Mouse (Mus musculus): Measurements from ENCODE around the gene Gpatch2l.

The Gpatch2l gene

DNA sequence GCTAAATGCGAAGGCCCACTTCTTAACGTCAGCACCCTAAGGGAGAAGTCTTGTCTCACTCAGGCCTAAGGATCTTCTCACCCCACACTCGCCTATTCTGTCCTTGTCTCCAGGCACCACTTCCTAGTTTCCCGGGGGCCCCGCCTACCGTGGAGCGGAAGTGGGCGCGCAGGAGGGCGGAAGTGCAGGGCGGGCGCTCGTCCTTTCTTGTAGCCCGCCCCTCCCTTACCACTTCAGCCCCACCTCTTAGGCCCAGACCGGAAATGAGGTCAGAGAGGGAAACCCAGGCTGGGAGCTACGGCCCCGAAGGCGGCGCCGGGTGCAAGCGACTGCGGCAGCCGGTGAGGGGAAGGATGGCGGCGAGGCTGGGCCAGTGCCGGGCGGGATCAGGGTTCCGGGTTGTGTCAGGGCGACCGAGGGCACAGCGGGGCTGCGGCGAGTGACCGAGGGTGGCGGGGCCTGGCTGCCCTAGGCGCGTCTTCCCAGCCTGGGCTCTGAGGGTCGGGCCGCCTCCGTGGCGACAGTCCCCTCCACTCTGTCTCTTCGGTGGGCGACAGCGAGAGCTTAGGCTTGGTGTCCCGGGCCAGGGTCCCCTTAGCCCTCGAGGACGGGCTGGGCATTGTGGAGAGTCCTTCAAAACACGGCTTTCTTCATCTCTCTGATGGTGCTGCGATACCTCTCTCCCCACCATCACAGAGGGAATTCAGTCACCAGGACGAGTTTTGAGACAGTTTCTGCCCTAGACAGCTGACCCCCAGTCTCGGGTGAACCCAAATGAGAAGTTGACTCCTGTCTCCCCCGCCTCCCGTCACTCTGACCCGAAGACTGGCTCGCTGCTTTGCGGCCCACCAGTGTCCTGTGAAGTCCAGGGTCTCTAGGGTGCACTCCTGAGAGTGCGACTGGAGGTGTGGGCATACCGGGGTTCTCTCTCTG lies at the start of gene Gpatch2l:
Gene Gpatch2l (plus strand): TSS at position 255 of the 933 bp plus-strand sequence.
- peak; percentile 97 for DNase-seq

DNA sequence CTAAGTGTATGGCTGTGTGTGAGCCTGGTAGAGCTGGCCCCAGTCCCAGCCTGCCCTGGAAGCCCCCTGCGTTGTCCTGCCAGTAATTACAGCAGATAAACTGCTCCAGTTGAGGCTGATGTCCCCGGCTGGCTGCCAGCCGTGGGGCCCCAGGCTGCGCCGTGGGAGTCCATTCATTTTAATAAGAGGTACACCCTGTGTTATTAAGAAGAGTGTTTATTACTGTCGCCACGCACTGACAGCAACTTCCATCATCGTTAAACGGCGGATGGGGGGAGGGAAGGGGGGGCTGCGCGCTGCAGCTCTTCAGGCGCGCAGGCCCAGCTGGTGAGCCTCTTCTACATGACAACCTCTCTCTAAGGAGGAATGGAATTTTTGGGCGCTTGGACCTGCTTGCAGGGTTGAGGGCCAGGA lies 49.6 kb upstream of the Gpatch2l start:
- DNase-seq: no peak

DNA sequence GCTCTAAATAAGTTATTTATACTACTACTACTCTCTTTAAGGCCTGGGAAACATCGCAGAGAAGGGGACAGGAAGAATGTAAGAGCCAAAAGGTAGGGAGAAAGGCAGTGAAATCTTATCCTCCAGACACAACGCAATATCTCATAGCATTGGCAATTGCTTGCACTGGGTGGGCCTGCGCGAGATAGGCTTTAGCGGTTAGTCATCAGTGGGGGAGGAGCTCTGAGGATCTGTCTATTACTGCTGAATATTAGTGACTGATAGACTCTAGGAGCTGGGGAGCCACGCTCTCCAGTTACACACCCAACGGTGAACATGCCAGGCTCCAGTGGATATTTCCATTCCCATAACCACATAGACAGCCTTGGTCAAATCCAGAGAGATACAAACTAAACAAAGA lies 44.7 kb upstream of the Gpatch2l start:
- no peak for DNase-seq

DNA sequence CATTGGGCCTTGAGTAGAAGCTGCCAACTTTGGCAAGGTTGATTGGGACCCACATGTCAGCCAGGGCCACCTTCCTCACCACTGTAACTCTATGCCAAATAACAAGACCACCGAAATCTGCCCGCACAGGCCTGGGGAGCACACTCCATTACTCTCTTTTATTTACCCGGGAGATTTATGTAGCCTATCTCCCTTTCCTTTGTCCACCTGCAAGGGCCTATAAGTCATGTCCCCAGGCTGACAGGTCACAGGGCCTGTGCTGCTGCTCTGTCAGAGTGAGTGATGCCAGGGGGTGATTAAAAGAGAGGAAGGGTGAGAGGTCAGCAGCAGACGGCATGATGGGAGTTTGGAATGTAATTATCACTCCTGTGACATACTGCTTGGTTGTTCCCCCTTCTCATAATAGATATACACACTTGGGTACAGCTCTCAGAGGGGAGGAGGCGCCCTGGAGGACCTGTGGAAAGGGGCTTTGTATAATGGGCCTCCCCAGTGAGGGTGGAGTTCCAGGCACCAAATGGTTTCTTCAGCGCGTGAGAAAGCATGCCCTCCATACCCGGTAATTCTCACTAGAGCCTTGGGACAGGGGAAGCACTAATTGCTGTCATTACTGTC lies 38.1 kb upstream of the Gpatch2l start:
- no peak for DNase-seq

DNA sequence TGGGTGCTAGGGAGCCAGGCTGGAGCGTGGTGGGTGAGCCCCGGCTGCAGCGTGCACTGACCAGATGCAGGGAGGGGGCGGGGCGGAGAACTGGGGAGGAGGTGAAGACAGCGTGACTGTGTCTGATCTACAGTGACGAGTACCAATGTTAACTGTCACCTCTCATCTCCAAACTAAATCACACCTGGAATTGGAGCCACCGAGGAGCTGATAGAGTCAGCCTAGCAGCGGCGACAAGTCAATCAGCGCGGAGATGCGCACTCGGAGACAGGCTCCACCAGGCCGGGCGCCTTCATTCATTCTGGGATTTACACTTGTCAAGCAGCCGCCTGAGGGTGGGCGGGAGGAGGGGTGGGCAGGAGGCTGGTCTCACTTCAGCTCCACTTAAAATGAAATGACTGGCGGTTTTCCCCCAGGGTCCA lies 30.5 kb upstream of the Gpatch2l start:
- no peak for DNase-seq

DNA sequence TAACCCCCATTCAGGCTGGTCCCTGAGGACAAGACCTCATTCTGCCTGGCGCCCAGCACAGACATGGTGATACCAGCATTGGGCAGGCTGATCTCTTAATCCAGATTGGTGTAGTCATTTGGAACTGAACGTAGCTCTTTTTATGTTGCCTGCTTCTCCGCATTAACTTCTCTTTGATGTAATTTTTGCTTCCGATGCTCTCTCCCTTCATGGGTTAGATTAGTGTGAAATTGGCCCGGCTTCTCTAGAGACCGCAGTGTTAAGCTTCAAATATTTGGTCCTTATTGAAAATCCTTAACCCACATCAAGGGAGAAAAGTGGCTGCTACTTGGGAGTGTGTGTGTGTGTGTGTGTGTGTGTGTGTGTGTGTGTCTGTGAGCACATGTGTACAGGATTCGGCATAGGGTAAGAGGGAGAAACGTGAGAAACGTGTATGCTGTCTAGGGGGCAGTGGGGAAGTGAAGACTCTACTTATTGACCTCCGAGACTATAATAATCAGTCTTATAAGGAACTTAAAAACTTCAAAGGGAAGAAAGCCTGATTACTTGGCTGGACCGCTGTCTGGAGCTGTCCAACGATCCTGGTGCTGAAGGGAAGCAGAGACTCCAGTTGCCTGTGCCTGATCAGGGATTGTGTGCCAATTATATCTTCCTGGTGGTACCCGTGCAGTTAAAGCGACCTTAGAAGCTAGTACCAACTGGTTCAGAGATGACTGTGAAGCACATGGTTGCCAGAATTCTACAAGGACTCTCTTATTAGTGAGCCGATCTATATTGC lies 28.8 kb upstream of the Gpatch2l start:
- peak; percentile 57 for DNase-seq

DNA sequence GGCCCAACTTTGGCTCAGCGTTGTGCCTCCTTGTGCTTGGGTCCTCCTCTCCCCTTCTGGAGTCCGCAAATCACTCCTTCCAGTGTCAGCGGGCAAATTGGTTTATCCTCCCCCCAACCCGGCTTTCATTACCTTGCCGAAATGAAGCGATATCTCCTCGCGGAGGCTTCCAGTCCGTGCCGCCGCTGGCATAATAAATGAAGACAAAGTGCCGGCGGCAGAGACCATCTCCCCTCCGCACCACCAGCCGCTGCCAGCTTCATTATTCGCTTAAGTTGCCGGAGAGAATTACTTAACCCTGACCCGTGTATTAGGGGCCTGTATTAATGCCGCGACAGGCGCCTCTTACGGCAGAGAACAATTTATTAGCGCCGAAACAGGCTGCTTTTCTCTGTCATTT lies 27.5 kb upstream of the Gpatch2l start:
- DNase-seq: no peak

DNA sequence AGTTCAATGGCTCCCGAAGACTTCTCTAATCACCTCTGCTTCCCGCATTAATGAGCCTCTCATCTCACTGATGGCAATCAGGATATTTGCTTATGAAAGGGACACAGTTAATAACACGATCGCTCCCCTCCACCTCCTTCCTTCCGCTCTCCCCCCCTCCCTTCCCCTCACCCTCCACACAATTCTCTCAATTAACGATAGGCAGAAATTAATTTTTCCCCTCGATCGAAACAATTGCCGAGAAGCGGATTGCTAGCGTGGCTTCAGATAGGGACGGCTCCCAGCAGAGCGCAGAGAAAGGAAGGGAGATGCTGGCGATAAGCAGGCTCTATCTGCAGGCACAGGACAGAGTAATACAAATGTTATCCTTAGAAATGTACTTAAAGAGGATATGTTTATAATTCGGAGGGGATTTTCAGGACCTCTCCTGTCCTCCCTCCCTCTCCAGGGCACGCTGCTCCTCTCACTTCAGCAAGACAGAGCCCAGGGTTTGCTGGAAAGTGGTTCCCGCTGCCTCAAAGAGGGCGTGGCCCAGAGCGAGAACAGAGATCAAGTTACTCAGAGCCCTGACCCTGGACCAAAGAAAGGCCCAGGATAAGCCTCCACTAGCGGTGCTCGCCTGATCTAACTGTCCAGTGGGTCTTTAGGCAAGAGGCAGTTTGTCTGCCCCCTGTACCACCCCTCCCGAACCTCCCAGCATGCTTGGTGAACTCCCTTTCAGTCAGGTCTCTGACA lies 24.8 kb upstream of the Gpatch2l start:
- DNase-seq: no peak

DNA sequence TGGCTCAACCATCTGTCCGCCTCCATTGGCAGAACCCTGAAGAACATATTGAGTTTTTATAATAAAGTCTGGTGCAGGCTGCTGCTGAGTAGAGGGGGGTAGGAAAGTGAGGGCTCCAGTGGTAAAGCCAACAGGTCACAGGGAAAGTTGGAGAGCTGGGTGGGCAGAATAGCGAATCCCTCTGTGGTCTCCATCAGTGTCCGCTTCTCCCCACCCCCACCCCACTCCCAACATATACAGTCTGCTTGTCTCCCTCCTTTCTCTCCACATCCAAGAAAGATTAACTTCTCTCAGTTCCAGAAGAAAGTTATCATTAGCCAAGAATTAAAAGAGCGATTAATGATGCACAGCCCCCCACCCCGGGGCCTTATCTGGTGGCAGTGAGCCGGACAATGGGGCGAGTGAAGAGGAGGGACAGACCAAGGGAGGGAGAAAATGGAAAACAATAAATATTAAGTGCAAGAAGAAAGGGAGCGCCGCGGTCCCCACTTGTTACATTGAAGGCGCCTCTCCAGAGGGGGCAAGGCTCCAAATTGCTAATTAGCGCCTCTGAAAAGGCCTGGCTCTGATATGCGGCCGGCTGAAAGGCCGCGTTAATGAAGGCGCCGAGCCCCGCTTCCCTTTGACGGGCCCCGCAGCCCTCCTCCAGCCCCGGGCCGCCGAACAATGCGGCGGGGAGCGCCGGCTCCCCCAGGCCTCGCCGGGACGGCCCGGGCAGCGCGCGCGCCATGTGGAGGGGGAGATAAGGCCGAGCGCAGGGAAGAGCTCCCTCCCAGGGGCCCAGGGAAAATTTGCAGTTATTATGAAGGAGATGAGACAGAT lies 21.2 kb upstream of the Gpatch2l start:
- no peak for DNase-seq

DNA sequence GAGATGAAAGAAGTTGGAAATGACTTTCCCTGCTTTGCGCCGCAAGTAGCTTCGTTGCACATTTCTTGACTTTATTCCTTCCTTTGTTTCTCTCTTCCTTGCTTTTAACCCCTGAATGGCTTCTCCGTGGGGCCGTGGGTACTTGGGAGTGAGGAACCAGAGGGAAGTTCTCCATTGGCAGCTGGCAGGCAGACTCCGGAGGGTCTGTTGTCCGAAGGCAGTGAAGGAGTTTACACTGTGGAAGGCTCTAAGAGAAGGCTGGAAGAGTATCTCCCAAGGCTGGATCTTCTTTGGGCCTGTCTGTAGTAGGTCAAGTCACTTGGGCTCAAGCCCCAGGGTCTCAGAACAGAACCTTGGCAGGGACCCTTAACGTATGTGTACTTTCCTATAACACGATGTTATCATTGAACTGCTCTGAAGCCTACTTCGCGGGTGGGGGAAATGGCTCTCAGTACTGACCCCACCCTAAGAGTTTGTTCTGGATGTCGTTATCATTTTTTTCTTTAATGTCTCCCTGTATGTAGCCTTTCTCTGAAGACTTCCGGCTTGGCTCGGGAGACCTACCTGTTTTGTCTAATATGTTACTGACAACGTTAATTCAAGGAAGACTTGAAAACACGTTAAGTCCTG lies 20.5 kb upstream of the Gpatch2l start:
- DNase-seq: no peak

DNA sequence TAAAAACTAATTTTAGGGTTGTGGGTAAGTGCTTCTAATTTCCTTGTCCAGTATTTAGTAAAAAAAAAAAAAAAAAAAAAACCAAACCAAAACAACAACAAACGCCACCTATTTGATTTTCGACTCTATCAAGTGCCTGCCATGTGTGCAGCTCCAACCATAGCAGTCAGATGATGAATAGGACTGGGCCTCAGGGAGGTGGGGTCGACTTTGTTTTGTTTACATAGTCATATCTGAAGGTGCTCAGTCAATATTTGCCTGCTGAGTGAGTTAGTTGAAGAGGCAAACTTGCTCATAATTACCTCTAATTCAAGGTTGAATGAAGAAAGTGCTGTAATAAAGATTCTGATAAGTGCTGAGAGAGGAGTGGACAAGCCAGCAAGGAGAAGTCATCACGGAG lies 7.4 kb upstream of the Gpatch2l start:
- DNase-seq: no peak

DNA sequence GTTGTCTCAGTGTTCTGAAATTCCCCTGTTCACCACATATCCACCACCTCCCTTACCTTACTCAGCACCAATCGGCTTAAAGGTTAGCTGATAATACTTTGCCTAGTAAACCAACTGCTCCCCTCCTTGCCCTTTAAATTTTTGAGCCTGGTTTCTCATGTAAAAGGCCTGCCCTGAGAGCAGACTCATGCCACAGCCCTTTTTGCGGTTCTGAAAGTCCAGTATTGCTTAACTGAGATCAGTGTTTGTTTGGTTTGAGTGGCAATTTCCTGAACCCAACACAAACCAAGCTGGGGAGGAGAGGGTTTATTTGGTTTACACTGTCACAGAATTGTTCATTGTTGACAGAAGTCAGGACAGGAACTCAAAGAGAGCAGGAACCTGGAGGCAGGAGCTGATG lies 2.9 kb upstream of the Gpatch2l start:
- no peak for DNase-seq

DNA sequence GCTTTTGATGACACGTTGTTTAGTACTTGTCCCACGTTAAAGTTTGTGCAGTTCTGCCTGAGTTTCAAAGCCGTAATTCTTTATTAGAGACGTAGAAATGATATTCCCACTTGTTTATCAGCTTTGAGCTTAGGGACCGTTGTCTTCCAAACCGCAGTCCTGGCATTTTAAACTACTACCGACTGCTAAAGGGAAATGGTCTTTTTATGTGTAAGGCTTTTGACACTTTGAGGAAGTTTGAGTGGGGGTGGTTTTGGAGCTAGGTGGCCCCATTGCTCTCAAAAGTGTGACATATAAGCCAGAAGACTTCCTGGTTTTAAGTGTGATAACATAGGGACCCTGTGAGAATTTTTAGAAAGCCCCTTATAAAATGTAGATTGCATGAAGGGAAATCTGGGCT lies 905 bp downstream of the Gpatch2l start:
- DNase-seq: peak; percentile 27

DNA sequence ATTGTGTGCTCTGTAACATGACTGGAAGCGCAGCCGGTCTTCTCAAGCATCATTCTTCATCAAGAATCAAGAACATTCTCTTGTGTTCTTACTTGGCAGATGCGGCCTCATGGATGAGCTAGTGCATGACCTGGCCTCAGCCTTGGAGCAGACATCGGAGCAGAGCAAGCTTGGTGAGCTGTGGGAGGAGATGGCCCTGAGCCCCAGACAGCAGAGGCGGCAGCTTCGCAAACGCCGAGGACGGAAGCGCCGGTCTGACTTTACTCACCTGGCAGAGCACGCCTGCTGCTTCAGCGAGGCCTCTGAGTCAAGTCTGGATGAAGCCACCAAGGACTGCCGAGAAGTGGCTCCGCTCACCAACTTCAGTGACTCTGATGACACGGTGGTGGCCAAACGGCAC lies 2.3 kb downstream of the Gpatch2l start:
- no peak for DNase-seq

DNA sequence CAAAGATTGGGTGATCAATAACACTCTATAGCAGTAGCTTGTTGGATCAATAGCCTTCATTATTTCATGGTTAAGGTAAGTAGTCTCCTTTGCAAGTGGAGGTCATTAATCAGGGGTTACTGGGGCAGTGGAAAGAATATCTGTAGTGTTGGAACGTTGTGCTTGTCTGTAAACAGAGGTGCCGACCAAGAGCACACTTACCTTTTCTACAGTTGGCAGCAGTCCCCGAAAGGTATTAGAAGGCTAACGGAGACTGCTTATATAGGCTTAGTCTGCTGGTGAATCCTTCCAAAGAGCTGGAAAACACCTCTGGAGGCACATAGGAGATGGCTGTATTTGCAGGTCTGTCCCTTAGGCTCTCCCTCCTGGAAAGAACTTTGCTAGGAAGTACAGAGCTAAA lies 8.5 kb downstream of the Gpatch2l start:
- DNase-seq: no peak

DNA sequence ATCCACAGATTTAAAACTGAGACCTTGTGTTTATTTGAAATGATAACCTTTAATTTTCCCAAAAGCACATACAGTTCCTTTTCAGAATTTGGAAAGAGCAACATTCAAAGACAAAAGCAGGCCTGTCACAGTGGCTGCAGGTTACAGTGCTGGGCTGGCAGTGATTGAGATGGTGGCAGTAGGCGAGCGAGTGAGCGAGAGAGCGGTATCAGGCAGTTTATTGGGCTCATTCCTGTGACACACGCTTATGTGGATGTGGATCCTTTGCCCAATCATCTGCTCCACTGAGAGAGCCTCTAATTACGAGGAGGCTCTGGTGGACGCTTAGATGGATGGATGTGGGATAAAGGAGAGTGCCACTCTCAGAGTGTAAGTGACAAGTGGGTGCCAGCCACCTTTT lies 13.3 kb downstream of the Gpatch2l start:
- DNase-seq: no peak

DNA sequence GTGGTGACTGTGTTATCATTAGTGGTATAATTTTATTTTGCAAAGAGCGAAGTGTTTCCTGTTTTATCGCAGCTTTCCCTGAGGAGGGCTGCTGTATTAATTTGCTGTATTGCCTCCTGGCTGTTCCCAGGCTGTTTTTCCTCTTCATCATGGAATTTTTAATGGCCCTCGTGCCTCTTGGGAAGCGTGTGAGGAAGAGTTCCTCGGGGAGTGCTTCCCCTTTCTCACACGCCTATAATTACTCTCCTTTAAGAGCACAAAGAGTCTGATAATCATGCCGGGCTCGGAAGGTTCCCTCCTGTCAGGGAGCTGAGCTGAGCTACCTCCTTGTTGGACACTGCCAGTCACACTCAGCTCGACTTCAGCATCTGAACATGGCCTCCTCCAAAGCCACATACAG lies 30.0 kb downstream of the Gpatch2l start:
- no peak for DNase-seq

DNA sequence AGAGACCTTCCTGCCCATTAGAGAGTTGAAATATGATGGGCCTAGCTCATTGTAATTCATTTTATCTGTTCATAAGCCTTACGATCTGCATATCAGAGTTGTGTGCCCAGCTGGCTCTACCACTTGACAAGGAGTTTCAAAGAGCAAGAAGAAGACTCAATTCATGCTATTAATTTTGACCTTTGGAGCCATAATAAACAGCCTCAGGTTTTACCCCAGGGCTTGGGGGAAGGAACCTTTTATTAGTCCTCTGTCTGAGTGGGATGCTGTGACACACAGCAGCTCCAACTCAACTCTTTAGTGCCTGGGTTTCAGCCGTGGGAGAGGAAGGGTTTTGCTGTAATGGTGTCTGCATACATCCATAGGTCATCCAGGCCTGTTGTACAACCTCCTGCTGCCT lies 32.6 kb downstream of the Gpatch2l start:
- DNase-seq: no peak

DNA sequence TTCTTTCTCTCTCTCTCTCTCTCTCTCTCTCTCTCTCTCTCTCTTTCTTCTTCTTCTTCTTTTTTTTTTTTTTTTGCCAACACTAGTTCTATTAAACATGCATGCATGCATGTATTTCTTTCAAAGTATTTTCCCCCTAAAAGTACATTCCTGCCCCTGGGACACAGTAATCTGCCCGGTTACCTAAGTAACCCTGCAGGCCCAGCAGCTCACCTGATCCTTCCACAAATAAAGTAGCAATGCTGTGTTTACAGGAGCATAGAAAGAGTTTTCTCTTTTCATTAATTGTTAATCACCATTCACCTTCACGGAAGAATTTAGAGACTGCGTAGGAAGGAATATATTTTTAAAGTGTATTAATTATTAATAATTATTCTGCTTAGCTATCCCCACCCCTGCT lies 34.1 kb downstream of the Gpatch2l start:
- DNase-seq: no peak

DNA sequence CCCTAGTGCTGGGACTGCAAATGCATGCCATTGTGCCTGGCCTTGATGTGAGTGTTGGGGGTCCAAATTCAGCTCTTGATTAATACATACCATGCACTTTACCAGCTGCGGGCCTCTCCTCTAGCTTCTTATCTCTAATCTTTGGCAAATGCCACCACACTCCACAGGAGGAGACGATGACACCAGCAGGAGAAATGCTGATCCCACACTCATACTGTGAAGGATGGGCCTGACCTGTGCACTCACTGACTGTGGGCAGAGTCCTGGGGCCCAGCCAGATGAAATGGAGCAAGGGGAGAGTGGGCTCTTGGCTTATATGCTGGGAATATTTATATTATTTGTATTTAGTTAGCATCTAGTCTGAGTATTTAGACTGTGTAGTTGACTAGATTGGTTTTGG lies 34.8 kb downstream of the Gpatch2l start:
- no peak for DNase-seq

DNA sequence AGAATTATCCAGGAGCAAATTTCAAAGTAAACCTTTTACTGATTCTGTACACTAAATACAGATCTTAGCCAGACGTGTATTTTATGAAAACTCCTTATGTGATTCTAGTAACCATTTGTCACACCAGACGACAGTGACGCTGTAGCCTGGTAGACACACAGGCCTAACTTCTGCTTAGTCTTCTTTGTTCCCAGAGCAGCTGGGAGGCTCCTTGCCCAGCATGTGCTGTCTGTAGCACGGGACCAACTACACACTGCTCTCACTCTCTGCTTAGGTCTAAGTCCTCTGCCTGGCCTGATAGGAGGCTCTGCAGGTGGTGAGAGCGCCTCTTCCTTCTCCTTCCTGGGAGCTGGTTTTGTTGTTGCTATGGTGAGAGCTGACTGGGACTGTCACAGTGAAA lies 35.2 kb downstream of the Gpatch2l start:
- no peak for DNase-seq

DNA sequence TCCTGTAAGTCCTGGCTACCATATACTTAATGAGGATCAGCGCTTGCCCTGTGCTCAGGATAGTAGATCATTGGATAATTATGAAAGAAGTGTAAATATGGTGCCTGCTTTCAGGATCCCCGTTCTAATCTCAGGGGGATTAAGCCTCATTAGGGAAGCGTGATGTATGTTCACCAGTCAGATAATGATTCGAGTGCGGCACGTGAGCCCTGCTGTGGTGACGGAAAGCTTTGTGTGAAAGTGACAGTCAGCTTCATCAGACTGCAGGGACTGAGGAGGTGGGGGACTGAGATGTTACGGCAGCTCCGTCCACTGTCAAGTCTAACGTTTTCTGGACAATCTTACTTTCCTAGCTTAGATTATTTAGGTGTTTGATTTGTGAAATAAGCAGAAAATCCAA lies 38.3 kb downstream of the Gpatch2l start:
- DNase-seq: no peak
